ENCODE assay signal across 11 mouse cellular contexts in genomic region chr17:71811070-71811469, GRCm38 (mm10). TPM values are rescaled to one million over a fixed set of nuclear protein-coding genes. Genes with fewer than 3 reads are reported as not detected.
DNase-seq lines count a peak whose midpoint lies in the region; ATAC-seq and TF ChIP-seq lines count a peak whose summit lies in the region.
"Had no signal": no experiment of that assay in that cellular context is flagged by ENCODE, and none has a peak within 500 bp of the region (broad histone marks: within the 10 kb centered on the region; RNA-seq: fewer than 3 reads in every experiment).

No protein-coding gene starts in this region.

- no peaks in the 10 kb centered on the region for H3K9me3 ChIP-seq in midbrain, embryonic 14.5 days (ENCODE audit: control insufficient read depth, low read length)
- no peaks in the 10 kb centered on the region for H3K9me3 ChIP-seq in midbrain, embryonic 15.5 days
- H3K9me3 ChIP-seq in heart, embryonic 16.5 days (replicated peaks; ENCODE audit: control insufficient read depth, low read length), result no peaks in the 10 kb centered on the region
- H3K9me3 ChIP-seq: limb, embryonic 15.5 days had no signal

- DNase-seq in gastrocnemius, adult 2 months, result no peak
- DNase-seq in gastrocnemius, postnatal 4 days (ENCODE audit: low spot score in 2 of 2), result no peak
- peak; percentile 51 for DNase-seq in midbrain, embryonic 14.5 days
- peak; percentile 75 for DNase-seq in ovary, postnatal 36 days (ENCODE audit: low spot score)
- DNase-seq in spleen, postnatal 4 days (ENCODE audit: low spot score in 2 of 2), result no peak
- DNase-seq in urinary bladder, adult 18-20 months (ENCODE audit: low spot score in 2 of 2), result no peak

- intact Hi-C loops in gastrocnemius, adult 2 months (cut with DNase I), result no loop called here

- 0 out of 2 replicates have a peak, but pooled peaks cover 9% of the 10 kb centered on the region for H3K36me3 ChIP-seq in midbrain, embryonic 14.5 days (ENCODE audit: control insufficient read depth, insufficient read depth, low read length)
- H3K36me3 ChIP-seq in midbrain, embryonic 15.5 days (replicated peaks), result 0 out of 2 replicates have a peak, but pooled peaks cover 8% of the 10 kb centered on the region
- H3K36me3 ChIP-seq in heart, embryonic 16.5 days (ENCODE audit: control insufficient read depth, insufficient read depth), result peaks cover 3% of the 10 kb centered on the region; the same call in 1 of the 2 replicates

- H3K27ac ChIP-seq in gastrocnemius, adult 2 months, result peak overlapping the region; percentile 28; the same call in 1 of the 2 replicates
- no peak overlapping the region for H3K27ac ChIP-seq in midbrain, embryonic 14.5 days (replicated peaks; ENCODE audit: low read depth, low read length)
- no peak overlapping the region for H3K27ac ChIP-seq in midbrain, embryonic 15.5 days
- peak overlapping the region; percentile 76 for H3K27ac ChIP-seq in heart, embryonic 16.5 days (ENCODE audit: low read length)
- H3K27ac ChIP-seq: limb, embryonic 15.5 days had no signal

- no peak; the same call in 1 of the 2 replicates for ATAC-seq in midbrain, embryonic 14.5 days (ENCODE audit: low FRiP score, low TSS enrichment)
- no peak for ATAC-seq in midbrain, embryonic 15.5 days (replicated peaks)
- peak; percentile 88 for ATAC-seq in heart, embryonic 16.5 days (replicated peaks; ENCODE audit: extremely low read depth, insufficient read depth, low FRiP score)

- H3K4me3 ChIP-seq in gastrocnemius, adult 2 months, result no peak overlapping the region
- H3K4me3 ChIP-seq in midbrain, embryonic 14.5 days (replicated peaks; ENCODE audit: low read depth, low read length), result no peak overlapping the region
- H3K4me3 ChIP-seq in midbrain, embryonic 15.5 days, result no peak overlapping the region
- no peak overlapping the region for H3K4me3 ChIP-seq in heart, embryonic 16.5 days (ENCODE audit: low read length)
- H3K4me3 ChIP-seq: erythroblast, embryonic 14.5 days; limb, embryonic 15.5 days; myocyte had no signal

- no peaks in the 10 kb centered on the region for H3K4me1 ChIP-seq in midbrain, embryonic 14.5 days (ENCODE audit: control insufficient read depth, insufficient read depth, low read length)
- no peaks in the 10 kb centered on the region for H3K4me1 ChIP-seq in midbrain, embryonic 15.5 days
- peaks cover 25% of the 10 kb centered on the region for H3K4me1 ChIP-seq in heart, embryonic 16.5 days (ENCODE audit: control insufficient read depth, insufficient read depth, low read length)
- H3K4me1 ChIP-seq: limb, embryonic 15.5 days had no signal

- 63% methylated on average over 8 of the region's 8 CpGs for WGBS in midbrain, embryonic 14.5 days
- 56% methylated on average over 8 of the region's 8 CpGs for WGBS in midbrain, embryonic 15.5 days
- 13% methylated on average over 8 of the region's 8 CpGs for WGBS in heart, embryonic 16.5 days

- H3K4me2 ChIP-seq in midbrain, embryonic 14.5 days (ENCODE audit: low read length), result no peak overlapping the region
- H3K4me2 ChIP-seq in midbrain, embryonic 15.5 days, result no peak overlapping the region
- H3K4me2 ChIP-seq in heart, embryonic 16.5 days (ENCODE audit: low read depth, low read length), result 0 out of 2 replicates have a peak overlapping the region, but pooled peaks have one; percentile 10
- H3K4me2 ChIP-seq: limb, embryonic 15.5 days had no signal

- no peak overlapping the region for H3K9ac ChIP-seq in midbrain, embryonic 14.5 days (replicated peaks; ENCODE audit: low read length)
- H3K9ac ChIP-seq in midbrain, embryonic 15.5 days, result no peak overlapping the region
- H3K9ac ChIP-seq in heart, embryonic 16.5 days (ENCODE audit: low read length), result no peak overlapping the region
- H3K9ac ChIP-seq: limb, embryonic 15.5 days had no signal

- no peak for TF ChIP-seq CTCF in gastrocnemius, adult 2 months (IDR thresholded peaks at IDR 0.05)

- H3K27me3 ChIP-seq in midbrain, embryonic 14.5 days (ENCODE audit: control insufficient read depth, insufficient read depth, low read length), result no peaks in the 10 kb centered on the region
- H3K27me3 ChIP-seq in midbrain, embryonic 15.5 days (replicated peaks), result no peaks in the 10 kb centered on the region
- H3K27me3 ChIP-seq in heart, embryonic 16.5 days (ENCODE audit: control insufficient read depth, insufficient read depth, low read length), result no peaks in the 10 kb centered on the region
- H3K27me3 ChIP-seq: limb, embryonic 15.5 days had no signal

RNA-seq across cellular contexts. Expression of gene Clip4, which starts 42.8 kb away (rescaled TPM):
- total RNA-seq in gastrocnemius, adult 2 months (2021), result 100 to 1,000 TPM; 104 to 183 TPM
- total RNA-seq in gastrocnemius, postnatal 4 days (2021), result 10 to 100 TPM; 27.6 to 33.8 TPM
- 12.2 and 15.8 TPM in 2 replicates for polyA plus RNA-seq in midbrain, embryonic 14.5 days (2014; fragmentation: Nextera tagmentation; extraction: Ambion mirVana)
- polyA plus RNA-seq in midbrain, embryonic 15.5 days (2015; fragmentation: Nextera tagmentation; extraction: Ambion mirVana), result 12.7 and 13.7 TPM in 2 replicates
- 35.8 and 37.2 TPM in 2 replicates for polyA plus RNA-seq in heart, embryonic 16.5 days (2015; fragmentation: Nextera tagmentation; extraction: Ambion mirVana)
- polyA plus RNA-seq: erythroblast, embryonic 14.5 days had no signal

RNA-seq across cellular contexts. Expression of gene Pcare, which starts 58.4 kb away (rescaled TPM):
- not detected for total RNA-seq in gastrocnemius, adult 2 months (2021)
- total RNA-seq in gastrocnemius, postnatal 4 days (2021), result not detected
- polyA plus RNA-seq in midbrain, embryonic 14.5 days (2014; fragmentation: Nextera tagmentation; extraction: Ambion mirVana), result not detected in 2 replicates
- polyA plus RNA-seq in midbrain, embryonic 15.5 days (2015; fragmentation: Nextera tagmentation; extraction: Ambion mirVana), result not detected in 2 replicates
- polyA plus RNA-seq in heart, embryonic 16.5 days (2015; fragmentation: Nextera tagmentation; extraction: Ambion mirVana), result 0.03 TPM in 1 of 2 replicates, not detected in the other
- polyA plus RNA-seq: erythroblast, embryonic 14.5 days; limb, embryonic 15.5 days; myocyte had no signal

Comparison
In these comparisons a context has a peak if more than half of its experiments do, and no peak if none do; other contexts are left out.
1. DNase-seq: peak in midbrain, embryonic 14.5 days (single experiment) and ovary, postnatal 36 days (single experiment); none in gastrocnemius, adult 2 months (single experiment), gastrocnemius, postnatal 4 days (0 of 2), spleen, postnatal 4 days (0 of 2) and urinary bladder, adult 18-20 months (0 of 2).
2. H3K27ac ChIP-seq: peak in gastrocnemius, adult 2 months (single experiment) and heart, embryonic 16.5 days (single experiment); none in midbrain, embryonic 14.5 days (single experiment) and midbrain, embryonic 15.5 days (single experiment).